Mouse (Mus musculus) testis, adult 2 months (tissue): ENCODE measurements around the gene Rxfp1. TPM values are rescaled to one million over a fixed set of nuclear protein-coding genes. Genes with fewer than 3 reads are reported as not detected.

Experiments used
- H3K27ac ChIP-seq: fragments of 200-500 bp; 2 replicates; pipeline ENCODE4 v1.5.1; 2012; ENCODE audit warnings: low read depth, low read length; ENCODE audit not compliant: control insufficient read depth, insufficient read depth
- H3K27me3 ChIP-seq: fragments of 200-500 bp; 2 replicates; pipeline ENCODE4 v1.6.1; 2012; ENCODE audit warnings: mild to moderate bottlenecking, low read length, moderate library complexity; ENCODE audit not compliant: control insufficient read depth, insufficient read depth
- H3K36me3 ChIP-seq: fragments of 200-500 bp; 2 replicates; pipeline ENCODE4 v1.6.1; 2012; ENCODE audit warnings: mild to moderate bottlenecking, low read length; ENCODE audit not compliant: control insufficient read depth, insufficient read depth
- H3K4me1 ChIP-seq: fragments of 200-500 bp; 2 replicates; pipeline ENCODE4 v1.6.1; 2012; ENCODE audit warnings: low read length; ENCODE audit not compliant: control insufficient read depth, insufficient read depth
- H3K4me3 ChIP-seq: fragments of 200-500 bp; 2 replicates; pipeline ENCODE4 v1.5.1; 2012; ENCODE audit warnings: low read depth, mild to moderate bottlenecking, low read length, moderate library complexity, mixed read lengths; ENCODE audit not compliant: control insufficient read depth
- CTCF ChIP-seq: fragments of 200-500 bp; IDR thresholded peaks from 2 replicates; pipeline ENCODE4 v1.5.1; 2012; ENCODE audit warnings: low read depth, mild to moderate bottlenecking, inconsistent platforms, low read length, moderate library complexity; ENCODE audit not compliant: control insufficient read depth, insufficient read depth, insufficient replicate concordance
- POLR2A ChIP-seq: fragments of 200-500 bp; IDR thresholded peaks from 2 replicates; pipeline ENCODE4 v1.6.1; 2012; ENCODE audit warnings: low read depth, mild to moderate bottlenecking, inconsistent platforms, low read length, moderate library complexity; ENCODE audit not compliant: control insufficient read depth
- polyA plus RNA-seq: library from polyadenylated mRNA; depleted of rRNA; stranded (reverse); fragments of >200 nt; gene quantifications from 2 replicates; pipeline ENCODE4 v1.2.3, GENCODE M21; 2012; rRNA removed

Rxfp1 gene
- polyA plus RNA-seq, 1 experiment: 0.06 TPM

DNA sequence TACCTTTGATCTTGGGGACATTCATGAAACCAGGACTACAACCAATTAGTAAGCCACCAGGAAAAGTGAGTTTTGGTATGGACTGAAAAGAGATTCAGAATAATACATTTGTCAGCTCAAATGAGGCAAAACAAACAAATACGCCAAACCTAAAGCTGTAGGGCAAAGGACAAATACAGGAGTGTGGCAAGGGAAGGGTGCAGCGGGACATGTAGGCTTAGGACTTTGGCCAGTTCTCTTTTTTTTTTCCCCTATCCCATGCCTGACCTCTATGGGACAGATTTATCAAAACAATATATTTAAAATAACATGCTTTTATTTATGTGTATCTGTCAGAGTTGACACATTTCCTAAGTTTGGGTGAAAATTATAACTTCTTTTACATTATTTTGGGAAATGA lies 127.8 kb downstream of the Rxfp1 start:
- Histone ChIP-seq H3K27me3 (no peaks in the 10 kb centered on the region), H3K36me3 (no peaks in the 10 kb centered on the region; the same call in 1 of the 2 replicates), H3K27ac (no peak overlapping the region), H3K4me3 (no peak overlapping the region), H3K4me1 (no peaks in the 10 kb centered on the region)
- TF ChIP-seq POLR2A (no peak), CTCF (no peak)

DNA sequence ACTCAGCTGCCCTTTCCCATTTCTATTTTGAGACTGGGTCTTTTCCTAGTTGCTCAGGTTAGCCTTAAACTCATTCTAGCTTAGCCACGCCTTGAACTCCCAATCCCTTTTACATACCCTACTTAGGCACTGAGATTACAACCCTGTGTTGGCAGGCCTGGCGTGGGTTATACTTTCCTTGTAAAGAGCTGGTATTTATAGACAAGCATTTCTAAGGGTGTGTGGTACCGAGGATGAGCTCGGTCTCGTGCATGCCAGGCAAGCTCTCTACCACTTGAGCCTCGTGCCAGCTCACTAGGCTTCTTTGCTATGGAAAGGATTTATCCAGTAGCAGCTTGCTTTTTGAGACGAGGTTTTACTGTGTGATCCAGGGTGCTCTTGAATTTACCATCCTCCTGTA lies 142.2 kb downstream of the Rxfp1 start:
- Histone ChIP-seq H3K36me3 (peaks cover 2% of the 10 kb centered on the region; the same call in 1 of the 2 replicates), H3K27me3 (no peaks in the 10 kb centered on the region), H3K4me3 (no peak overlapping the region), H3K27ac (no peak overlapping the region), H3K4me1 (peaks cover 2% of the 10 kb centered on the region; the same call in 1 of the 2 replicates)
- TF ChIP-seq POLR2A (no peak), CTCF (no peak)

GRCm38 (mm10) chr3:79591793-79592471 lies 145.7 kb downstream of the Rxfp1 start:
- Histone ChIP-seq H3K4me1 (peaks cover 2% of the 10 kb centered on the region; the same call in 1 of the 2 replicates), H3K36me3 (peaks cover 2% of the 10 kb centered on the region; the same call in 1 of the 2 replicates), H3K27me3 (no peaks in the 10 kb centered on the region), H3K4me3 (peak overlapping the region; percentile 96), H3K27ac (peak overlapping the region; percentile 91)
- TF ChIP-seq POLR2A: no peak
- TF ChIP-seq CTCF: no peak

Other genes starting within 250 kb of the Rxfp1 start
- gene Fnip2, start 170.1 kb downstream of the Rxfp1 start, polyA plus RNA-seq: 2.0 and 2.1 TPM in 2 replicates
- 12.1 and 15.0 TPM in 2 replicates for gene Ppid, start 146.5 kb downstream of the Rxfp1 start, polyA plus RNA-seq
- 23.6 and 28.6 TPM in 2 replicates for gene 4930579G24Rik, start 108.8 kb downstream of the Rxfp1 start, polyA plus RNA-seq
- gene Etfdh, start 108.4 kb downstream of the Rxfp1 start, polyA plus RNA-seq: 13.4 and 15.7 TPM in 2 replicates
- 463 and 494 TPM in 2 replicates for gene Tmem144, start 114.9 kb upstream of the Rxfp1 start, polyA plus RNA-seq
- gene Fam198b, start 146.7 kb upstream of the Rxfp1 start, polyA plus RNA-seq: 3.7 and 4.0 TPM in 2 replicates